13 mouse cellular contexts compared by ENCODE assay signal in the genomic region with DNA sequence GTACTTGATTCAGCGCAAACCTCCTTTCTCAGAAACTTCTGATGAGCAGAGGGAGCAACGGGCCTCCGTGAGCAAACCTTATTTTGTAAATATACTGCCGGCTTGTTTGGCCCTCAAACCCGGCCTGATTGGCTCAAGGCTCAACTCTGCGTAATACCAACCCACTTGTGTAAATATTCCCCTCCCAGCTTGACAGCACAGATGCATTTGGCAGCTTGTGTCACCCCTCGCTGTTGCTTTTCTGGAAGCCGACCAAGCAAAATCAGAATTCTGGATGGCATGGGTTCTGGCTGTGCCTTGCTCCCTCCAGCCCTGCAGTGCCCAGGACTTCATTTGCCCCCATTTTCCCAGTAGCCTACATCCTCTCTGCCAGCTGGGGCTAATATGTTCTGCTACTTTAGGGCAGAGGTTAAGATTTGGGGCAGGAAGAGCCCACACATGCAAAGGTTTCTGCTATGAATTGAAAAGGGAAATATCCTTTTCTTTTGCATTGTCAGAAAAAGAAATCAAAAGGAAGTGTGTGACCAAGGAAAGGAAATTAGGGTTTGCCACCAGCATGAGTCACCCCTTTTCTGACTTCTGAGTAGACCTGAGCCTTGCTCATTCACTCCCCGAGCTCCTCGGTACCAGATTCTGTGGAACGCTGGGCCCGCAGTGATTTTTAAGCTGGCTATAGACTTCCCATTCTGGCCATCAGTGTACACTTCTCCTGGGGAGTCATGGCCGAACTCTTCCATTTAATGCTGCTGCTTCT. TPM values are rescaled to one million over a fixed set of nuclear protein-coding genes. Genes with fewer than 3 reads are reported as not detected.
A peak's percentile ranks its signal among the peaks of the same experiment; 100 is the strongest.
DNase-seq lines count a peak whose midpoint lies in the region; ATAC-seq and TF ChIP-seq lines count a peak whose summit lies in the region.
"Had no signal": no experiment of that assay in that cellular context is flagged by ENCODE, and none has a peak within 500 bp of the region (broad histone marks: within the 10 kb centered on the region; RNA-seq: fewer than 3 reads in every experiment).

No protein-coding gene starts in this region.

- no peaks in the 10 kb centered on the region for H3K36me3 ChIP-seq in midbrain, embryonic 14.5 days (ENCODE audit: control insufficient read depth, insufficient read depth, low read length)
- no peaks in the 10 kb centered on the region for H3K36me3 ChIP-seq in midbrain, embryonic 11.5 days (ENCODE audit: control insufficient read depth, insufficient read depth, low read length)
- no peaks in the 10 kb centered on the region for H3K36me3 ChIP-seq in lung, postnatal 0 days (ENCODE audit: insufficient read depth, low read length)
- H3K36me3 ChIP-seq in intestine, postnatal 0 days (ENCODE audit: control insufficient read depth, insufficient read depth), result no peaks in the 10 kb centered on the region
- no peaks in the 10 kb centered on the region for H3K36me3 ChIP-seq in intestine, embryonic 16.5 days (ENCODE audit: control insufficient read depth, insufficient read depth, low read length)
- H3K36me3 ChIP-seq: embryonic facial prominence, embryonic 15.5 days had no signal

- TF ChIP-seq CTCF in lung, postnatal 0 days (IDR thresholded peaks at IDR 0.05), result no peak
- TF ChIP-seq CTCF in intestine, postnatal 0 days (IDR thresholded peaks at IDR 0.05; ENCODE audit: low read depth), result no peak

- peak; percentile 53 for TF ChIP-seq EP300 in lung, postnatal 0 days (IDR thresholded peaks at IDR 0.05)

- 83% methylated on average over 13 of the region's 13 CpGs for WGBS in midbrain, embryonic 14.5 days
- WGBS in midbrain, embryonic 11.5 days, result 84% methylated on average over 13 of the region's 13 CpGs
- 32% methylated on average over 13 of the region's 13 CpGs for WGBS in lung, postnatal 0 days
- 49% methylated on average over 13 of the region's 13 CpGs for WGBS in intestine, postnatal 0 days
- 49% methylated on average over 13 of the region's 13 CpGs for WGBS in intestine, embryonic 16.5 days

- peak; percentile 45 to 58 for DNase-seq in cerebellum, postnatal 14 days
- DNase-seq in cerebellum, adult 11 months, result no peak
- DNase-seq in midbrain, embryonic 14.5 days, result peak; percentile 46
- no peak for DNase-seq in midbrain, embryonic 11.5 days (ENCODE audit: low spot score, missing footprints)
- DNase-seq in lung, postnatal 0 days (ENCODE audit: low spot score), result peak; percentile 46
- DNase-seq: gastrocnemius, postnatal 14 days; heart, postnatal 10 days; kidney, adult 8-10 months had no signal

- no peak overlapping the region for H3K4me3 ChIP-seq in midbrain, embryonic 14.5 days (replicated peaks; ENCODE audit: low read depth, low read length)
- H3K4me3 ChIP-seq in midbrain, embryonic 11.5 days (ENCODE audit: low read depth, low read length), result no peak overlapping the region
- no peak overlapping the region for H3K4me3 ChIP-seq in brown adipose tissue, adult 24 weeks (ENCODE audit: insufficient read depth, low read depth, low read length)
- no peak overlapping the region for H3K4me3 ChIP-seq in lung, postnatal 0 days (ENCODE audit: low read depth, low read length)
- H3K4me3 ChIP-seq in intestine, postnatal 0 days (ENCODE audit: low read depth, low read length), result no peak overlapping the region
- H3K4me3 ChIP-seq in intestine, embryonic 16.5 days (ENCODE audit: low read length), result no peak overlapping the region
- H3K4me3 ChIP-seq: embryonic facial prominence, embryonic 15.5 days had no signal

- H3K9ac ChIP-seq in midbrain, embryonic 14.5 days (replicated peaks; ENCODE audit: low read length), result no peak overlapping the region
- H3K9ac ChIP-seq in midbrain, embryonic 11.5 days (ENCODE audit: low read length), result no peak overlapping the region
- no peak overlapping the region for H3K9ac ChIP-seq in lung, postnatal 0 days (replicated peaks; ENCODE audit: low read depth)
- H3K9ac ChIP-seq in intestine, postnatal 0 days (ENCODE audit: low read depth, low read length), result no peak overlapping the region
- H3K9ac ChIP-seq in intestine, embryonic 16.5 days (ENCODE audit: low read depth, low read length), result no peak overlapping the region
- H3K9ac ChIP-seq: embryonic facial prominence, embryonic 15.5 days had no signal

- H3K27ac ChIP-seq in midbrain, embryonic 14.5 days (replicated peaks; ENCODE audit: low read depth, low read length), result no peak overlapping the region
- no peak overlapping the region for H3K27ac ChIP-seq in midbrain, embryonic 11.5 days (ENCODE audit: low read depth, low read length)
- H3K27ac ChIP-seq in brown adipose tissue, adult 24 weeks (replicated peaks; ENCODE audit: low read depth, low read length), result 0 out of 2 replicates have a peak overlapping the region, but pooled peaks have one; percentile 4
- 0 out of 2 replicates have a peak overlapping the region, but pooled peaks have one; percentile 9 for H3K27ac ChIP-seq in lung, postnatal 0 days (ENCODE audit: low read length)
- no peak overlapping the region for H3K27ac ChIP-seq in intestine, postnatal 0 days (ENCODE audit: low read depth, low read length)
- H3K27ac ChIP-seq in intestine, embryonic 16.5 days (ENCODE audit: low read length), result no peak overlapping the region
- H3K27ac ChIP-seq: embryonic facial prominence, embryonic 15.5 days had no signal

- H3K27me3 ChIP-seq in midbrain, embryonic 14.5 days (ENCODE audit: control insufficient read depth, insufficient read depth, low read length), result no peaks in the 10 kb centered on the region
- H3K27me3 ChIP-seq in midbrain, embryonic 11.5 days (ENCODE audit: control insufficient read depth, insufficient read depth, low read length), result no peaks in the 10 kb centered on the region
- H3K27me3 ChIP-seq in lung, postnatal 0 days (replicated peaks; ENCODE audit: insufficient read depth, low read length), result no peaks in the 10 kb centered on the region
- no peaks in the 10 kb centered on the region for H3K27me3 ChIP-seq in intestine, postnatal 0 days (replicated peaks; ENCODE audit: control insufficient read depth, insufficient read depth, low read length)
- H3K27me3 ChIP-seq in intestine, embryonic 16.5 days (replicated peaks; ENCODE audit: control insufficient read depth, insufficient read depth, low read length), result no peaks in the 10 kb centered on the region

- ATAC-seq in midbrain, embryonic 14.5 days (ENCODE audit: low FRiP score, low TSS enrichment), result no peak
- no peak for ATAC-seq in midbrain, embryonic 11.5 days (ENCODE audit: low FRiP score)
- peak; percentile 68 for ATAC-seq in lung, postnatal 0 days
- no peak for ATAC-seq in intestine, postnatal 0 days
- ATAC-seq in intestine, embryonic 16.5 days, result no peak
- ATAC-seq: Patski had no signal

- H3K4me2 ChIP-seq in midbrain, embryonic 14.5 days (ENCODE audit: low read length), result no peak overlapping the region
- H3K4me2 ChIP-seq in midbrain, embryonic 11.5 days, result no peak overlapping the region
- no peak overlapping the region for H3K4me2 ChIP-seq in lung, postnatal 0 days (replicated peaks; ENCODE audit: low read depth, low read length)
- no peak overlapping the region for H3K4me2 ChIP-seq in intestine, postnatal 0 days (replicated peaks; ENCODE audit: low read depth)
- no peak overlapping the region for H3K4me2 ChIP-seq in intestine, embryonic 16.5 days (ENCODE audit: low read depth, low read length)
- H3K4me2 ChIP-seq: embryonic facial prominence, embryonic 15.5 days had no signal

- H3K9me3 ChIP-seq in midbrain, embryonic 14.5 days (ENCODE audit: control insufficient read depth, low read length), result no peaks in the 10 kb centered on the region
- H3K9me3 ChIP-seq in midbrain, embryonic 11.5 days (ENCODE audit: control insufficient read depth, low read length), result no peaks in the 10 kb centered on the region
- no peaks in the 10 kb centered on the region for H3K9me3 ChIP-seq in lung, postnatal 0 days (ENCODE audit: low read length)
- no peaks in the 10 kb centered on the region for H3K9me3 ChIP-seq in intestine, postnatal 0 days (ENCODE audit: control insufficient read depth)
- H3K9me3 ChIP-seq in intestine, embryonic 16.5 days (ENCODE audit: control insufficient read depth, low read length), result no peaks in the 10 kb centered on the region
- H3K9me3 ChIP-seq: embryonic facial prominence, embryonic 15.5 days had no signal

- peaks cover 15% of the 10 kb centered on the region; the same call in 1 of the 2 replicates for H3K4me1 ChIP-seq in midbrain, embryonic 14.5 days (ENCODE audit: control insufficient read depth, insufficient read depth, low read length)
- peaks cover 8% of the 10 kb centered on the region for H3K4me1 ChIP-seq in midbrain, embryonic 11.5 days (ENCODE audit: control insufficient read depth, insufficient read depth, low read length)
- H3K4me1 ChIP-seq in brown adipose tissue, adult 24 weeks (ENCODE audit: control insufficient read depth, insufficient read depth, insufficient read length, low read length), result 0 out of 2 replicates have a peak, but pooled peaks cover 2% of the 10 kb centered on the region
- peaks cover 4% of the 10 kb centered on the region; the same call in 1 of the 2 replicates for H3K4me1 ChIP-seq in lung, postnatal 0 days (ENCODE audit: insufficient read depth, low read depth, low read length)
- no peaks in the 10 kb centered on the region for H3K4me1 ChIP-seq in intestine, postnatal 0 days (replicated peaks; ENCODE audit: control insufficient read depth, insufficient read depth, low read length)
- no peaks in the 10 kb centered on the region for H3K4me1 ChIP-seq in intestine, embryonic 16.5 days (ENCODE audit: control insufficient read depth, insufficient read depth, low read length)

RNA-seq across cellular contexts. Expression of gene Tox2, which starts 29.0 kb away (rescaled TPM):
- 36.7 and 46.8 TPM in 2 replicates for polyA plus RNA-seq in midbrain, embryonic 14.5 days (2014; fragmentation: Nextera tagmentation; extraction: Ambion mirVana)
- polyA plus RNA-seq in midbrain, embryonic 11.5 days (2014; fragmentation: Nextera tagmentation; extraction: Ambion mirVana), result 37.3 and 38.2 TPM in 2 replicates
- 0.48 TPM in 1 of 2 replicates, not detected in the other for polyA plus RNA-seq in brown adipose tissue, adult 24 weeks (2012; ENCODE audit: insufficient read depth, insufficient read length, missing spikeins)
- polyA plus RNA-seq in lung, postnatal 0 days (2015; fragmentation: Nextera tagmentation; extraction: Ambion mirVana), result 4.3 and 7.2 TPM in 2 replicates
- polyA plus RNA-seq in intestine, postnatal 0 days (2015; fragmentation: Nextera tagmentation; extraction: Ambion mirVana), result 2.0 and 3.3 TPM in 2 replicates
- 5.6 and 5.7 TPM in 2 replicates for polyA plus RNA-seq in intestine, embryonic 16.5 days (2015; fragmentation: Nextera tagmentation; extraction: Ambion mirVana)
- polyA plus RNA-seq: Patski had no signal

Comparison
In these comparisons a context has a peak if more than half of its experiments do, and no peak if none do; other contexts are left out.
1. DNase-seq: peak in cerebellum, postnatal 14 days (2 of 2), midbrain, embryonic 14.5 days (single experiment) and lung, postnatal 0 days (single experiment); none in cerebellum, adult 11 months (single experiment) and midbrain, embryonic 11.5 days (single experiment).
2. H3K27ac ChIP-seq: peak in brown adipose tissue, adult 24 weeks (single experiment) and lung, postnatal 0 days (single experiment); none in midbrain, embryonic 14.5 days (single experiment), midbrain, embryonic 11.5 days (single experiment), intestine, postnatal 0 days (single experiment) and intestine, embryonic 16.5 days (single experiment).